Mouse (Mus musculus): ENCODE results near the gene Rrm1. TPM values are rescaled to one million over a fixed set of nuclear protein-coding genes. Genes with fewer than 3 reads are reported as not detected.

Gene Rrm1
- polyA plus RNA-seq, 1 experiment: 32.2 TPM

- Histone ChIP-seq H3K27me3 (ENCODE audit: control insufficient read depth, insufficient read depth, insufficient read length) (no peaks in the 10 kb centered on the region), H3K36me3 (ENCODE audit: control insufficient read depth, insufficient read depth) (no peaks in the 10 kb centered on the region), H3K4me3 (no peak overlapping the region), H3K4me2 (ENCODE audit: low read depth) (no peak overlapping the region), H3ac (ENCODE audit: control insufficient read depth, insufficient read length) (no peak overlapping the region), H3K79me2 (ENCODE audit: control insufficient read depth, insufficient read depth) (no peaks in the 10 kb centered on the region)
- TF ChIP-seq MAX (IDR thresholded peaks at IDR 0.05; ENCODE audit: low read depth) (no peak), MYOD1 (IDR thresholded peaks at IDR 0.05; ENCODE audit: control insufficient read depth in 1 of 3, insufficient read length in 2 of 3, low read depth in 2 of 3) (no peak), POLR2AphosphoS2 (IDR thresholded peaks at IDR 0.05; ENCODE audit: insufficient read length, low read depth) (no peak), TCF12 (IDR thresholded peaks at IDR 0.05; ENCODE audit: insufficient read depth, poor library complexity, severe bottlenecking) (no peak)
These were observed 24.1 kb upstream of the Rrm1 start for GRCm38 (mm10) chr7:102417398-102417797.

GRCm38 (mm10) chr7:102422036-102422435, 19.5 kb upstream of the Rrm1 start:
- no peaks in the 10 kb centered on the region for H3K36me3 ChIP-seq (ENCODE audit: control insufficient read depth, insufficient read depth)
- no peaks in the 10 kb centered on the region for H3K79me2 ChIP-seq (ENCODE audit: control insufficient read depth, insufficient read depth)
- H3K4me3 ChIP-seq: no peak overlapping the region
- TF ChIP-seq USF1 (IDR thresholded peaks at IDR 0.05; ENCODE audit: low read depth): no peak
- TF ChIP-seq POLR2AphosphoS2 (IDR thresholded peaks at IDR 0.05; ENCODE audit: insufficient read length, low read depth): no peak
- TF ChIP-seq TCF12 (IDR thresholded peaks at IDR 0.05; ENCODE audit: insufficient read depth, poor library complexity, severe bottlenecking): no peak
- TF ChIP-seq E2F4 (IDR thresholded peaks at IDR 0.05; ENCODE audit: insufficient read depth): no peak
- TF ChIP-seq MAX (IDR thresholded peaks at IDR 0.05; ENCODE audit: low read depth): no peak
- H3ac ChIP-seq (ENCODE audit: control insufficient read depth, insufficient read length): no peak overlapping the region
- H3K4me2 ChIP-seq (ENCODE audit: low read depth): no peak overlapping the region
- H3K27me3 ChIP-seq (ENCODE audit: control insufficient read depth, insufficient read depth, insufficient read length): no peaks in the 10 kb centered on the region

DNA sequence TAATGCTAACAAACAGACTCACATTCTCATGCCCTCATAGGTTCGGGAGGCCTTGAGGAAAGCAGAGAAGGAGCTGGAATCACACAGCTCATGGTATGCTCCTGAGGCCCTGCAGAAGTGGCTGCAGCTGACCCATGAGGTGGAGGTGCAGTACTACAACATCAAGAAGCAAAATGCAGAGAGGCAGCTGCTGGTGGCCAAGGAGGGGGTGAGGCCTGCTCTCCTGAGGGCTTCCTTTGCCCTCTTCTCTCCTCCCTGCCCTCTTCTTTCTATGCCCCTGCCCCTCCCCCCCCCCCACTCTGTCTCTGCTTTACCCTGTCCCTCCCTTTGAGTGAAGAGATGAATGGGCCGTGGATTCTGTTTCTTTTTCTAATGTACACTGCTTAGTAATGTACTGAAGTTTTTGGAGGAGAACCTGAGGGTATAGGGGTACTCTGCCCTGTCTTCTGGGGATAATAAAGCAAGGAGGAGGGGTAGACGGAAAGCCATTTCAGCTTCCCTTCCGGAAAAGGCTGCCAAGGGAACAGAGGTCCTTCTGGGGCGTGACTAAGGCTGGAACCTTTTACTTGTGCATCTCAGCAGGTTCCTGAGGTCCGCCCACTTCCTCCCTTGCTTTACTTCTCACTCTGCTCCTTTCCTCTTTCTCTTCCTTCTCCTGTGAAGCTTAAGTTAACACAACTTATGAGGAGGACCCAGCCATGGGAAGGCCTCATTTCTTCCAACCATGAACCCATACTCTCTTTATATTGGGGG, 15.4 kb upstream of the Rrm1 start:
- Histone ChIP-seq H3K79me2 (ENCODE audit: control insufficient read depth, insufficient read depth) (no peaks in the 10 kb centered on the region), H3K4me3 (no peak overlapping the region), H3K27me3 (ENCODE audit: control insufficient read depth, insufficient read depth, insufficient read length) (no peaks in the 10 kb centered on the region), H3ac (ENCODE audit: control insufficient read depth, insufficient read length) (no peak overlapping the region), H3K4me2 (ENCODE audit: low read depth) (no peak overlapping the region), H3K36me3 (ENCODE audit: control insufficient read depth, insufficient read depth) (no peaks in the 10 kb centered on the region)
- TF ChIP-seq POLR2A (IDR thresholded peaks at IDR 0.05; ENCODE audit: insufficient read length, low read depth) (no peak), CEBPB (IDR thresholded peaks at IDR 0.05; ENCODE audit: insufficient read depth, poor library complexity, severe bottlenecking) (no peak), MYOG (IDR thresholded peaks at IDR 0.05; ENCODE audit: control insufficient read depth in 1 of 3, insufficient read depth in 1 of 3, insufficient read length in 2 of 3, low read depth in 2 of 3) (no peak), MYOD1 (IDR thresholded peaks at IDR 0.05; ENCODE audit: control insufficient read depth in 1 of 3, insufficient read length in 2 of 3, low read depth in 2 of 3) (no peak), TCF3 (IDR thresholded peaks at IDR 0.05; ENCODE audit: insufficient read length, low read depth) (no peak), POLR2AphosphoS2 (IDR thresholded peaks at IDR 0.05; ENCODE audit: insufficient read length, low read depth) (no peak), REST (IDR thresholded peaks at IDR 0.05; ENCODE audit: insufficient read depth, insufficient read length) (no peak), TCF12 (IDR thresholded peaks at IDR 0.05; ENCODE audit: insufficient read depth, poor library complexity, severe bottlenecking) (no peak), USF1 (IDR thresholded peaks at IDR 0.05; ENCODE audit: low read depth) (no peak), SRF (IDR thresholded peaks at IDR 0.05; ENCODE audit: control insufficient read depth, insufficient read length, low read depth) (no peak), MAX (IDR thresholded peaks at IDR 0.05; ENCODE audit: low read depth) (no peak), E2F4 (IDR thresholded peaks at IDR 0.05; ENCODE audit: insufficient read depth) (no peak)

GRCm38 (mm10) chr7:102434344-102434743, 7.2 kb upstream of the Rrm1 start:
- Histone ChIP-seq H3K27me3 (ENCODE audit: control insufficient read depth, insufficient read depth, insufficient read length) (no peaks in the 10 kb centered on the region), H3K4me3 (no peak overlapping the region), H3ac (ENCODE audit: control insufficient read depth, insufficient read length) (no peak overlapping the region), H3K79me2 (ENCODE audit: control insufficient read depth, insufficient read depth) (no peaks in the 10 kb centered on the region), H3K36me3 (ENCODE audit: control insufficient read depth, insufficient read depth) (no peaks in the 10 kb centered on the region), H3K4me2 (ENCODE audit: low read depth) (no peak overlapping the region)
- TF ChIP-seq MAX (IDR thresholded peaks at IDR 0.05; ENCODE audit: low read depth) (no peak), POLR2A (IDR thresholded peaks at IDR 0.05; ENCODE audit: insufficient read length, low read depth) (no peak), E2F4 (IDR thresholded peaks at IDR 0.05; ENCODE audit: insufficient read depth) (no peak), REST (IDR thresholded peaks at IDR 0.05; ENCODE audit: insufficient read depth, insufficient read length) (no peak), POLR2AphosphoS2 (IDR thresholded peaks at IDR 0.05; ENCODE audit: insufficient read length, low read depth) (no peak), CEBPB (IDR thresholded peaks at IDR 0.05; ENCODE audit: insufficient read depth, poor library complexity, severe bottlenecking) (no peak), TCF3 (IDR thresholded peaks at IDR 0.05; ENCODE audit: insufficient read length, low read depth) (no peak), USF1 (IDR thresholded peaks at IDR 0.05; ENCODE audit: low read depth) (no peak), SRF (IDR thresholded peaks at IDR 0.05; ENCODE audit: control insufficient read depth, insufficient read length, low read depth) (no peak), TCF12 (IDR thresholded peaks at IDR 0.05; ENCODE audit: insufficient read depth, poor library complexity, severe bottlenecking) (no peak), MYOD1 (IDR thresholded peaks at IDR 0.05; ENCODE audit: control insufficient read depth in 1 of 3, insufficient read length in 2 of 3, low read depth in 2 of 3) (no peak), MYOG (IDR thresholded peaks at IDR 0.05; ENCODE audit: control insufficient read depth in 1 of 3, insufficient read depth in 1 of 3, insufficient read length in 2 of 3, low read depth in 2 of 3) (no peak)
